Mouse (Mus musculus): Measurements from ENCODE around the gene Dusp10. TPM values are rescaled to one million over a fixed set of nuclear protein-coding genes. Genes with fewer than 3 reads are reported as not detected.

Gene Dusp10
- polyA plus RNA-seq, 1 experiment from 2014 or later, result 17.2 TPM

DNA sequence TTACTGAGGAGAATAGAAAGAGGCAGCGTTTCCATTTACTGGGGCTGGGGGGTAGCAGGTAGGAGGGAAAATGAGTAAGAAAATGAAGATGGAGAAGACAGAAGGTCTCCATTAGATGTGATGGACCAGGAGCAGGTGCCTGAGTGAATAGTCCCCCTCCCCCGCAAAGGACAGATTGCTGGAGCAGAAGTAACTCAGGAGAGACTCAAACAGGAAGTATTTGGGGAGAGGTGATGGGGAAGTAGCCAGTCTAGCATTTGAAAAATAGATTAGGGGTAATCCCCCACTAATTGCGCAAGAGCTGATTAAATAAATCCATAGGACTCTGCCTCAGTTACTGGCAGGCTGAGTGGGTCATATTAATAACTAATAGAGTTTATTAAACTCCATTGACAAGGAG is 66.2 kb downstream of the Dusp10 start:
- Histone ChIP-seq H3K9ac (no peak overlapping the region), H3K27me3 (no peaks in the 10 kb centered on the region), H3K9me3 (no peaks in the 10 kb centered on the region), H3K4me3 (no peak overlapping the region), H3K4me2 (no peak overlapping the region), H3K4me1 (peaks cover 3% of the 10 kb centered on the region; the same call in 1 of the 2 replicates), H3K36me3 (peaks cover 4% of the 10 kb centered on the region; the same call in 1 of the 2 replicates), H3K27ac (no peak overlapping the region)
- 92% methylated on average over 3 of the region's 3 CpGs for WGBS
- no peak for ATAC-seq (ENCODE audit: insufficient number of reproducible peaks, low FRiP score, low TSS enrichment, low read depth)

- no peaks in the 10 kb centered on the region for H3K27me3 ChIP-seq
- no peak overlapping the region for H3K4me2 ChIP-seq
- ATAC-seq (ENCODE audit: insufficient number of reproducible peaks, low FRiP score, low TSS enrichment, low read depth), result no peak
- H3K9me3 ChIP-seq, result no peaks in the 10 kb centered on the region
- H3K4me3 ChIP-seq, result no peak overlapping the region
- WGBS, result 52% methylated on average over 3 of the region's 3 CpGs
- H3K9ac ChIP-seq, result no peak overlapping the region
- no peak overlapping the region for H3K27ac ChIP-seq
- no peaks in the 10 kb centered on the region for H3K4me1 ChIP-seq
- H3K36me3 ChIP-seq, result no peaks in the 10 kb centered on the region
Observed at GRCm38 (mm10) chr1:184082661-184083060, 69.6 kb downstream of the Dusp10 start.

DNA sequence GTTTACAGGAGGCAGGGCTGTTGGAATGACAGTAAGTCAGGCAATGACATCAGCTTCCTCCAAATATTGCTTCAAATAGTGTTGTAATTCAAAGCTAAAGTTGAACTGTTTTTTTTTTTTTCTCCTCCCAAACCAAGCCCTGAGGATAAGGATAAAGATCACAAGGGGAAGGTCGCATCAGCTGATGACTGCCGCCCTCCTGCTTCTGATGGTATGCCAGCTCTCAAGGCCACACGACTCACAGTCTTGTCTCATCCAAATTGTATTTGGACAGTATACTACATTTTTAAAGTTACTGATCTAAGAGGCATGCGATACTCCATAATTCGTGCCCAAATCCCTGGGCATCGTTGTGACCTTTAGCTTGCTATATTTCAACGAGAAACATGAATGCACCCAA is 70.1 kb downstream of the Dusp10 start:
- Histone ChIP-seq H3K4me3 (no peak overlapping the region), H3K36me3 (no peaks in the 10 kb centered on the region), H3K4me1 (no peaks in the 10 kb centered on the region), H3K4me2 (no peak overlapping the region), H3K27me3 (no peaks in the 10 kb centered on the region), H3K27ac (no peak overlapping the region), H3K9me3 (no peaks in the 10 kb centered on the region), H3K9ac (no peak overlapping the region)
- 78% methylated on average over 7 of the region's 7 CpGs for WGBS
- ATAC-seq (ENCODE audit: insufficient number of reproducible peaks, low FRiP score, low TSS enrichment, low read depth), result no peak

- Histone ChIP-seq H3K27me3 (no peaks in the 10 kb centered on the region), H3K4me2 (no peak overlapping the region), H3K27ac (no peak overlapping the region), H3K9me3 (no peaks in the 10 kb centered on the region), H3K4me3 (no peak overlapping the region), H3K36me3 (no peaks in the 10 kb centered on the region), H3K4me1 (no peaks in the 10 kb centered on the region), H3K9ac (no peak overlapping the region)
- no peak for ATAC-seq (ENCODE audit: insufficient number of reproducible peaks, low FRiP score, low TSS enrichment, low read depth)
- 88% methylated on average over 3 of the region's 3 CpGs for WGBS
Observed at GRCm38 (mm10) chr1:184084961-184085360, 71.9 kb downstream of the Dusp10 start.

DNA sequence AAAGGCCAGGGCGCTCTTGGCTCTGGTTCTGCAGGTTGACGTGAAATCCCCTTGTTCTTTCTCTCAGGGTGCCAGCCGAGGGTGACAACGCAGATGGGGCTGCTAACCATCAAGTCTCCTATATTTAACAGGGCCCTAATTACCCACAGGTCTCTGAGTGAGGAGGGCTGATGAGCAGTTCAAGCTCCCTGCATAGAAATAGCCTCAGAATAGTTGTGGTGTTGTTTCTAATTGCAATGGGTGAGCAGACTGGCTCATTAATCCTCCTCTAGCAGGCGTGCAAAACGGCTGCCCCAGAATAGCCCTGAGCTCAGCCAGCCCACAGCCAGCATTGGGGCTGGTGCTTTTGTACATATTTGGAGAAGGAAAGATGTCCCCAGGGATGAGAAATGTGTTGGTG is 77.4 kb downstream of the Dusp10 start:
- WGBS, result 44% methylated on average over 6 of the region's 6 CpGs
- no peak overlapping the region for H3K4me3 ChIP-seq
- H3K27me3 ChIP-seq, result no peaks in the 10 kb centered on the region
- no peaks in the 10 kb centered on the region for H3K4me1 ChIP-seq
- H3K36me3 ChIP-seq, result no peaks in the 10 kb centered on the region
- ATAC-seq (ENCODE audit: insufficient number of reproducible peaks, low FRiP score, low TSS enrichment, low read depth), result no peak
- H3K4me2 ChIP-seq, result no peak overlapping the region
- H3K27ac ChIP-seq, result no peak overlapping the region
- H3K9ac ChIP-seq, result no peak overlapping the region
- H3K9me3 ChIP-seq, result no peaks in the 10 kb centered on the region

DNA sequence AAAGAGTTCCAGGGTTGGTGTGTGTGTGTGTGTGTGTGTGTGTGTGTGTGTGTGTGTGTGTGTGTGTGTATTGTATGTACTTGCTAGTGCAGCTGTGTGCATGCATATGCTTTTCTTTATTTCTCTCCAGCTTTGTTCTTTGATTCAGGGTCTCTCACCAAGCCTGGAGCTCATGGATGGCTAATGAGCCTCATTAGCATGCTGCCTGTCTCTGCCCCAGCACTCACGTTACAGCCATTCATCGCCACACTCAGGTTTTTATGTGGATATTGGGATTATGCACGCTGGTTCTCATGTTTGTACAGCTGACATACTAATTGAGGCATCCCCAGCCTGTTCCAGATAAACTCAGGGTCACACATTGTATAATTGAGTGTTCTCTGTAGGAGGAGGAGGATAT is 81.8 kb downstream of the Dusp10 start:
- Histone ChIP-seq H3K36me3 (no peaks in the 10 kb centered on the region), H3K9ac (no peak overlapping the region), H3K4me2 (no peak overlapping the region), H3K4me3 (no peak overlapping the region), H3K27ac (no peak overlapping the region), H3K27me3 (no peaks in the 10 kb centered on the region), H3K4me1 (no peaks in the 10 kb centered on the region), H3K9me3 (no peaks in the 10 kb centered on the region)
- no peak for ATAC-seq (ENCODE audit: insufficient number of reproducible peaks, low FRiP score, low TSS enrichment, low read depth)
- 51% methylated on average over 3 of the region's 3 CpGs for WGBS

DNA sequence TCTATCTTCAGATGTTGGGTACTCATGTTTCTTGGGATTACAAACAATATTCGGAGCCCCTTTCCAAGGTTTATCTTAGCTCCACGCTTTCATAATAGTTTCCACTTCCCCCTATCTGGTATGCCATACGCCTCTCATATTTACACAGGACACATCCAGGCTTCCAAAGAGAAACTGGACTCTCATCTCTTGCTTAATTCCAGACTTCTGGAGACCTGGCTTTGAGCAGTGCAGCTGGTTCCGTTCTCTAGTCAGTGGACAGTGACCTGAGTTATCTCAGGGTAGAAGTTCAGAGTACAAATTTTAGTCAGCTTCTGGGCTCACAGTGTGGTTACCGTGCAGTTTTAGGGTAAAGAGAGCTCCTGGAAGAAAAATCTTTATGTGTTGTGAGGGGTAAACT is 87.3 kb downstream of the Dusp10 start:
- no peaks in the 10 kb centered on the region for H3K36me3 ChIP-seq
- no peak overlapping the region for H3K4me2 ChIP-seq
- no peaks in the 10 kb centered on the region for H3K27me3 ChIP-seq
- 81% methylated on average over 5 of the region's 5 CpGs for WGBS
- H3K27ac ChIP-seq, result no peak overlapping the region
- H3K9ac ChIP-seq, result no peak overlapping the region
- H3K4me1 ChIP-seq, result no peaks in the 10 kb centered on the region
- ATAC-seq (ENCODE audit: insufficient number of reproducible peaks, low FRiP score, low TSS enrichment, low read depth), result no peak
- H3K4me3 ChIP-seq, result no peak overlapping the region
- no peaks in the 10 kb centered on the region for H3K9me3 ChIP-seq

DNA sequence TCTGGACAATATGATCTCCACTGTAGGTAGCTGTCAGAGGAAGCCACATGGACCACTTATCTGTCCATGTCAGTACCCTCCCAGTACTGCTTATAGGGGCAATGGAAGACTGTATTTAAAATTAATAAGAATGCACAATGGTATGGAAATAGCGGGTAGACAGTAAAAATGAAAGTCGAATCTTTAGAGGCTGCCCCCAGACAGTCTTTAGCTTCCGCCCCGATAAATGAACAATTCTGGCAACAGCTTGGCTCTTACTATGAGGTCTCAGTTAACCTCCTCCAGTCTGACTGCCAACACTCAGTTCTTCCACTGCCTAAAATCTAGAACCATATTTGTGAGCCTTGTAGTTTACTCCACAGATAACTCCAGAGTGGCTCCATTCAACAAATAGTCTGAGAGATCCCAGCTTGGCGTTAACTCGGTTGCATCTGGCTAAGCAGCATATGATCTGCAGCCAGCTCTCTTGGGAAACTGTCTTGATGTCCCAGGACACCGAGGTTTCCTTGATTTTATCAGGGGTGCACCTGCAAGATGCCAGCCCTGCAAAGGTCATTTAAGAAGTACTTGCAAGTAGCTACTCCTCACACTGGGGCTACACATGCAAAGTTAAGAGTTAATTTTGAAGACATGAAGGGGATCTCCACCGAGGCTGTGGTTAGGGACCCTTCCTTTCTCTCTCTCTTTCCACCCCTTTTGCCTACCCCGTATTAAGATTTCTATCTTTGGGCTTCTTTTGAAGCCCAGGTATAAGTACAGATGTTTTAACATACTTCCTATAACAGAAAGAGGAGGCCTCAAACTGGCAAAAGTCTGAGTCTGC is 88.0 kb downstream of the Dusp10 start:
- Histone ChIP-seq H3K9ac (no peak overlapping the region), H3K4me1 (no peaks in the 10 kb centered on the region), H3K27me3 (no peaks in the 10 kb centered on the region), H3K27ac (no peak overlapping the region), H3K9me3 (no peaks in the 10 kb centered on the region), H3K4me2 (no peak overlapping the region), H3K36me3 (no peaks in the 10 kb centered on the region), H3K4me3 (no peak overlapping the region)
- no peak for ATAC-seq (ENCODE audit: insufficient number of reproducible peaks, low FRiP score, low TSS enrichment, low read depth)
- 84% methylated on average over 9 of the region's 9 CpGs for WGBS

DNA sequence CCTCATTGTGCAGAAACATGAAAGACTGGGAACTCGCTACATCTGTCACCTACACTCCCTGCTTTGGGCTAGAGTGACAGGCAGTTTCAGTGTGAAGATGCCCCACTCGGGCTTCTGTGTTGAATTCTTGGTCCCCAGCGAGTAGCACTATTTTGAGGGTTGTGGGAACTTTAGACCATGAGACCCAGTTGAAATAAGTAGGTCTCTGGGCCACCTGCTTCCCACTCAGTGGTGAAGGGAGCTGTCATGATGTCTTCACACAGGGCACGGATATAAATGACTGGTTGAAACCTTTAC is 88.6 kb downstream of the Dusp10 start:
- H3K27ac ChIP-seq, result no peak overlapping the region
- no peak overlapping the region for H3K4me2 ChIP-seq
- 72% methylated on average over 4 of the region's 4 CpGs for WGBS
- no peak for ATAC-seq (ENCODE audit: insufficient number of reproducible peaks, low FRiP score, low TSS enrichment, low read depth)
- H3K9ac ChIP-seq, result no peak overlapping the region
- H3K27me3 ChIP-seq, result no peaks in the 10 kb centered on the region
- no peaks in the 10 kb centered on the region for H3K36me3 ChIP-seq
- H3K9me3 ChIP-seq, result no peaks in the 10 kb centered on the region
- no peaks in the 10 kb centered on the region for H3K4me1 ChIP-seq
- no peak overlapping the region for H3K4me3 ChIP-seq

GRCm38 (mm10) chr1:184106832-184107231 is 93.7 kb downstream of the Dusp10 start:
- Histone ChIP-seq H3K9me3 (no peaks in the 10 kb centered on the region), H3K4me3 (no peak overlapping the region), H3K4me2 (no peak overlapping the region), H3K9ac (no peak overlapping the region), H3K4me1 (no peaks in the 10 kb centered on the region), H3K27ac (no peak overlapping the region), H3K27me3 (no peaks in the 10 kb centered on the region), H3K36me3 (no peaks in the 10 kb centered on the region)
- ATAC-seq (ENCODE audit: insufficient number of reproducible peaks, low FRiP score, low TSS enrichment, low read depth), result no peak
- 59% methylated on average over 2 of the region's 2 CpGs for WGBS

- no peak overlapping the region for H3K4me2 ChIP-seq
- no peak overlapping the region for H3K4me3 ChIP-seq
- H3K36me3 ChIP-seq, result no peaks in the 10 kb centered on the region
- H3K9ac ChIP-seq, result no peak overlapping the region
- WGBS, result 84% methylated on average over 4 of the region's 4 CpGs
- H3K27me3 ChIP-seq, result no peaks in the 10 kb centered on the region
- no peaks in the 10 kb centered on the region for H3K4me1 ChIP-seq
- ATAC-seq (ENCODE audit: insufficient number of reproducible peaks, low FRiP score, low TSS enrichment, low read depth), result no peak
- no peak overlapping the region for H3K27ac ChIP-seq
- H3K9me3 ChIP-seq, result no peaks in the 10 kb centered on the region
Observed at GRCm38 (mm10) chr1:184107448-184107847, 94.3 kb downstream of the Dusp10 start.

- Histone ChIP-seq H3K4me1 (no peaks in the 10 kb centered on the region), H3K27ac (no peak overlapping the region), H3K9me3 (no peaks in the 10 kb centered on the region), H3K27me3 (no peaks in the 10 kb centered on the region), H3K4me3 (no peak overlapping the region), H3K4me2 (no peak overlapping the region), H3K36me3 (no peaks in the 10 kb centered on the region), H3K9ac (no peak overlapping the region)
- 77% methylated on average over 1 of the region's 1 CpGs for WGBS
- no peak for ATAC-seq (ENCODE audit: insufficient number of reproducible peaks, low FRiP score, low TSS enrichment, low read depth)
Observed at GRCm38 (mm10) chr1:184108254-184108653, 95.2 kb downstream of the Dusp10 start.

GRCm38 (mm10) chr1:184117586-184117985 is 104.5 kb downstream of the Dusp10 start:
- Histone ChIP-seq H3K4me1 (peaks cover 11% of the 10 kb centered on the region), H3K4me2 (no peak overlapping the region), H3K4me3 (no peak overlapping the region), H3K9ac (no peak overlapping the region), H3K36me3 (no peaks in the 10 kb centered on the region), H3K9me3 (no peaks in the 10 kb centered on the region), H3K27me3 (no peaks in the 10 kb centered on the region), H3K27ac (0 out of 2 replicates have a peak overlapping the region, but pooled peaks have one; percentile 22)
- 25% methylated on average over 7 of the region's 7 CpGs for WGBS
- ATAC-seq (ENCODE audit: insufficient number of reproducible peaks, low FRiP score, low TSS enrichment, low read depth), result no peak
